Mouse (Mus musculus) lung, postnatal 36 days (tissue): ENCODE results near the gene Slc4a1.

Source experiments
- DNase-seq: peaks from one replicate; pipeline ENCODE4 v3.0.0; 2022; ENCODE audit warnings: mixed read lengths

Slc4a1 gene

GRCm38 (mm10) chr11:102319941-102320685, 45.9 kb downstream of the Slc4a1 start:
- peak; percentile 93 for DNase-seq

- DNase-seq: peak; percentile 80
Measured at GRCm38 (mm10) chr11:102319410-102319792, 46.6 kb downstream of the Slc4a1 start, which contains the start of gene Ubtf. TSS of gene Ubtf (minus strand) at chr11:102319742.

GRCm38 (mm10) chr11:102318576-102319409, 47.2 kb downstream of the Slc4a1 start:
- DNase-seq: peak; percentile 57

- peak; percentile 78 for DNase-seq
Measured at GRCm38 (mm10) chr11:102317901-102318575, 48.0 kb downstream of the Slc4a1 start.

- DNase-seq: peak; percentile 53
Measured at GRCm38 (mm10) chr11:102317298-102317900, 48.6 kb downstream of the Slc4a1 start.

- peak; percentile 92 for DNase-seq
Measured at GRCm38 (mm10) chr11:102316572-102317297, 49.3 kb downstream of the Slc4a1 start.

- DNase-seq: no peak
Measured at GRCm38 (mm10) chr11:102315690-102316571, 50.1 kb downstream of the Slc4a1 start.

GRCm38 (mm10) chr11:102314321-102314720, 51.7 kb downstream of the Slc4a1 start:
- DNase-seq: no peak

- no peak for DNase-seq
Measured at GRCm38 (mm10) chr11:102312586-102312985, 53.4 kb downstream of the Slc4a1 start.

- no peak for DNase-seq
Measured at GRCm38 (mm10) chr11:102311966-102312365, 54.0 kb downstream of the Slc4a1 start.

GRCm38 (mm10) chr11:102310768-102311695, 55.0 kb downstream of the Slc4a1 start:
- no peak for DNase-seq

GRCm38 (mm10) chr11:102309821-102310617, 56.0 kb downstream of the Slc4a1 start:
- DNase-seq: no peak

- peak; percentile 99 for DNase-seq
Measured at GRCm38 (mm10) chr11:102308979-102309378, 57.0 kb downstream of the Slc4a1 start.

GRCm38 (mm10) chr11:102308104-102308503, 57.9 kb downstream of the Slc4a1 start:
- no peak for DNase-seq

- DNase-seq: no peak
Measured at GRCm38 (mm10) chr11:102305359-102305758, 60.6 kb downstream of the Slc4a1 start.

- DNase-seq: no peak
Measured at GRCm38 (mm10) chr11:102304141-102304540, 61.9 kb downstream of the Slc4a1 start.

GRCm38 (mm10) chr11:102299839-102300238, 66.2 kb downstream of the Slc4a1 start:
- DNase-seq: peak; percentile 85
